Mouse (Mus musculus): Measurements from ENCODE around the gene Stk39. TPM values are rescaled to one million over a fixed set of nuclear protein-coding genes. Genes with fewer than 3 reads are reported as not detected.

Stk39 gene
- total RNA-seq, 4 experiments from 2014 or later, result 63.7 to 93.6 (median 79.1) TPM

DNA sequence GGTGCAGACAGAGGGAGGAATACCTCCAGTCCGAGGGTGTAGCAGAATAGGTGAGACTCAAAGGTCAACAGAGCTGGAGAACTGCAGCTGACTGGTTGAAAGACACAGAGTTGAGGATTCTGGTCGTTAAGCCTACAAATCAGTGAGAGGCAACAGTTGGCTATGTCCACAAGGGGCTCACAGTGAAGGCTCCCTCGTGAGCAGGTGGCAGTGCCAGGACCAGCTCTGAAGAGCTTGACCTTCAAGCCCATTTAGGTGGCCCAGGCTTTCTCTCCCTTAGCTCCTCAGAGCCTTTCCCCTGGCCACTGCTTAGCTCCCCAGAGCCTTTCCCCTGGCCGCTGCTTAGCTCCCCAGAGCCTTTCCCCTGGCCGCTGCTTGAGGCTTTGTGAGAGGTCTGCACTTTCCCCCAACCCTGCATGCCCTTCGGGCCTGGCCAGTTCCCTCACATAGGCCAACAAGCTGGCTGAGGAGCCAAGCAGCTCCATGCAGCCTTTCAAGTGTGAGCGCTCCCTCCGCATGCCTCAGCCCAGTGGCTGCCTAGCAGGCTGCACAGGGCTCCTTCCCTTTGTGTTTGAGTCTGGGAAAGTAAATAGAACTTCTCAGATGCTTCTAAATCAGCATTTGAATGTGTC is 125.3 kb downstream of the Stk39 start:
- DNase-seq (ENCODE audit: low spot score), result no peak

- DNase-seq (ENCODE audit: low spot score), result no peak
These were observed 126.8 kb downstream of the Stk39 start for GRCm38 (mm10) chr2:68345269-68345668.

- no peak for DNase-seq (ENCODE audit: low spot score)
These were observed 128.3 kb downstream of the Stk39 start for GRCm38 (mm10) chr2:68343751-68344150.

- no peak for DNase-seq (ENCODE audit: low spot score)
These were observed 129.9 kb downstream of the Stk39 start for GRCm38 (mm10) chr2:68342122-68342646.

DNA sequence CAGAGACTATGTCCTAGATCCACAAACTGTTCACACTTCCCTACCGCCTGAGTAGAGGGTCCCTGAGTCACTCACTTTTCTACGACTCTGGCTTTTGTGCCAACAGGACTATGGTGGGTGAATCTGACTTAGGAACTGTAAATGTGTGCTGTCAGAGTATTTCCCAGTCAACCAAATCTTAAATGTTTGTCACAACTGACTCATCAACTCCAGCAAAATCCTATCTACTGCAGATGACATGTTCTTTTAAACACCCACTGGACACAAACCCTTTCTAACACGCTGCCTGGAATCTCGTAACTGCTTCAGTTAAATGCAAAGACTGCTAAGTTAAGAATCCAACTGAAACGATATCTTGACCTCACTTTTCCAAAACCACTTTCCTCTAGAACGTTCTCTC is 135.2 kb downstream of the Stk39 start:
- DNase-seq (ENCODE audit: low spot score), result no peak

DNA sequence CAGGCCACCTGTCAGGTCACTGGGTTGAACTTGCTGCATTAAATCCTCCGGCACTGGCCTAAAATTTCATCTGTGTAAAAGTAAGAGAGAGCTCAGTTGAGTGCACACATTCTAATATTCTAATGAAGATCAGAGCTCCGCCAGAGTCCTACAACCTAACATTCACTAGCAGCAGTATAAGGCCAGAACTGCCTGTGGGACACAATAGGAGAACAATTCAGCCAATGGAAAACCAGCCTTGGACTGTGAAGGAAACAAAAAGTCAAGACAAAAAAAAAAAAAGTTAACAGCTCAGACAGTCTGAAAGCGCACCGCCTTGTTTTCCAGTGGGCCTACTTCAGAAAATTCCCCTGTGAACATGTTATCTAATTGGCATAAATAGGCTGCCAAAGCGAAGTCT is 137.1 kb downstream of the Stk39 start:
- DNase-seq (ENCODE audit: low spot score), result no peak

DNA sequence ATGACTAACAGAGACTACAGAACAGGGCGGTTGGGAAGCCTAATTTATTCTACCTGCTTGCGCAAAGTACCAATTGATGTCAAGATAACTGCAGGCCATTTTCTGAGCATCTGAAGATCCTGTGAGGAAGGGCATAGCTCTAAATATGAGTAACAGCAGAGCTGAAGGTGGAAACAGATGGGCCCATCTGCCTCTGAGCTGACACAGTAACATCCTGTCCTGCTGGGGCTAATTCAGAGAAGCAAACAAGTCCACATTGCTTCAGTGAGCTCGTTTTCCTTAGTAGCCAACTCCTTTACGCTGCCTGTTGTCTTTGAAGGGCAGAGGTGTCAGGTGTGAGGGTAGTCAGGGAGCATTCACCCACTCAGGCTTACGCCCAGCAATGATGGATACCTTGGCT is 146.8 kb downstream of the Stk39 start:
- DNase-seq (ENCODE audit: low spot score), result no peak

DNA sequence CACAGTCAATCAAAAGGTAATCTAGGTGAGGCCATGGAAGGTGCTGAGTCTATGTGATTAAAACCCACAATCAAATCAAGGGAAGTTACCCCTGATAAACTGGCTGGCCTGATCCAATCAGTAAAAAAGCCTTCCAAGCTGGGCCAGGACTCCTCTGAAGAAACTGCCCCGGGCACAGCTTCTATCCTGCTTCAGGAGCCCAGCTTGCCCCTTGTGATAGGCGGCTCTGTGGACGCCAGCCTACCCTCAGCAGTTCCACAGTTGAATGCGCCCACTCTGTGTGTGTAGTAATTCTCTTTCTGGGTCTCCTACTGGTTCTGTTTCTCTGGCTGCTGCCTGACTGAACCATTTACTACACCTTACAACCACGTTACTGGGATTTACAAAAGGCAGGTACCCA is 150.8 kb downstream of the Stk39 start:
- no peak for DNase-seq (ENCODE audit: low spot score)

GRCm38 (mm10) chr2:68320670-68321069 is 151.4 kb downstream of the Stk39 start:
- DNase-seq (ENCODE audit: low spot score), result peak; percentile 5

- DNase-seq (ENCODE audit: low spot score), result no peak
These were observed 153.6 kb downstream of the Stk39 start for GRCm38 (mm10) chr2:68318452-68318851.

DNA sequence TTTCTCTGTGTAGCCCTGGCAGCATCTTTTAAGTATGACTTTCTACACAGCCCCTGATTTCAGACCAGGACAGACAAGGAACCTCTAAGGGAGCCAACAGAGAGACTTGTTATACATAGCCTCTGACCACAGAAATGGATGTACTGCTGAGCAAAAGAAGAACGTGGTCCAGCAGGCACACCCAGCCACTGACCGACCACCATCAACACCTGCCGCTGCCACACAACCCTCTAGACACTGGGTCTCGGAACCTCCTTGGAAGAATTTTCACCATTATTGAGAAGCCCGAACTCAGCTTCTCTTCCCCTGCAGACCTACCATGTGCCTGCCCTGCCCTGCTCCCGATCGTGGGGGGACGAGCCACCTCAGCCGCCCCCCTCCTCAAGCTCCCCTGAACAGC is 154.2 kb downstream of the Stk39 start:
- no peak for DNase-seq (ENCODE audit: low spot score)

DNA sequence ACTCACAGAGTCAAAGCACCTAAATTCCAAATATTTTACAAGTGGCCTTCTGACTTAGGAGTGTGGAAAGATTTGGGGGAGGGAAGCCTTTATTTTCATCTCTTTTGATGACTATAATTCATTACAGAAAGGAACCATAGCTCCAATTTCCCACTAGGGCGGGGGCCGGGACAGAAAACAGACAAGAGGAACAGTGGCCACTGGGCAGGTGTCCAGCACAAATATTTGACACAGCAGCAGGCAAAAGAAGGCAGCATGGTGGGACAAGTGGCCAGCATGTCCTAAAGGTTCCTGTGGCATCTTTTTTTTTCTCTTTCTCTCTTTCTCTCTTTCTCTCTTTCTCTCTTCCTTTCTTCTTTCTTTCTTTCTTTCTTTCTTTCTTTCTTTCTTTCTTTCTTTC is 154.6 kb downstream of the Stk39 start:
- DNase-seq (ENCODE audit: low spot score), result peak; percentile 31

DNA sequence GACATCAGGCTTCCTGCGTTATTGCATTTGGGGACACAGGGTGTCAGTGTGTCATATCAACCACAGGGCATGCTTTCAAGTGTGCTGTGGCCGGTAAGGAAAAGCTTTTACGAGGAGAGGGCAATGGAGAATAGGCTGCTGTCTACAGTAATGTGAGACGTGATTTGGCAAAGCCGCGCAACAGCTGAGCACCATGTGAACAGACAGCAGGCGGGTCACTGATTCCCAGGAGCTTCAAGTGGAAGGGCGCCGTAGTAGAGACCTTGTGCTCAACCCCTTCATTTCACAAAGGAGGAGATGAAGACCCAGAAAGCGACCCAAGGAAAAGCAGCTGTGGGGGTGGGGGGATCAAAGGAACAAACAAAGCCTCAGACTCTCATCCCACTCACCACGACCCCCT is 156.8 kb downstream of the Stk39 start:
- DNase-seq (ENCODE audit: low spot score), result no peak

- no peak for DNase-seq (ENCODE audit: low spot score)
These were observed 161.9 kb downstream of the Stk39 start for GRCm38 (mm10) chr2:68310121-68310520.

GRCm38 (mm10) chr2:68306519-68306918 is 165.5 kb downstream of the Stk39 start:
- no peak for DNase-seq (ENCODE audit: low spot score)

- no peak for DNase-seq (ENCODE audit: low spot score)
These were observed 167.2 kb downstream of the Stk39 start for GRCm38 (mm10) chr2:68304771-68305460.

DNA sequence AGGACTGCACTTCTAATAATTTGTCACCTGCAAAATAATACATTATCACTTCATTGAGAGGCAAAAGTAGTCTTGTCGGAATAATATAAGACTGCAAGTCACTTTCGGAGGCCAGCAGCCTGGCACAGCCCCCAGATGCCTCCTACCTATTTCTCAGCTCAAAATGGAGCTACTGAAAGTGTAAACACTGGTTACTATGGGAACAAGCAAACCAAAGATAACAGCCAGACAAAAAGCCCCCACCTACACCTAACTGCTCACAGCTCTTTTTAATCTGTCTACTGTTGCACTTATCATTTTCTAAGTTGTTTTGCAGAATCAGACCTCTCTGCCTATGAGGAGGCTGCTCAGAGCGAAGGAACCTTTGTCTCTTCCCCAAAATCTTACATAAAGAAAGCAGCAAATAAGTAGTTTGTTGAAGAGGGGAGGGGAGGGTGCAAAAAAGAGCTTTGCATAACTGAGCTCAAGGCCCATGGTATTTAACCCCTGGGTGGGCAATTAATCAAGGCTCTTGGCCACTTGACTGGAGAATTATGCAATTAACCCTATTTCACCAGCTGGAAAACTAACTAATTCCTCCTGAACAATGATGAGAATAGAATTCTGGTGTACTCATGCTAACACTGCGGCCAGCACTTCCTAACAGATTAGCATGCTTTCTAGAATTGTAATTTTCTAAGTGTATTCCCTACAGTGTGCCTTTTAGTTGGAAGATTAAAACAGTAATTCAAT is 170.1 kb downstream of the Stk39 start:
- DNase-seq (ENCODE audit: low spot score), result no peak

- DNase-seq (ENCODE audit: low spot score), result no peak
These were observed 173.7 kb downstream of the Stk39 start for GRCm38 (mm10) chr2:68298356-68298755.

- DNase-seq (ENCODE audit: low spot score), result no peak
These were observed 174.1 kb downstream of the Stk39 start for GRCm38 (mm10) chr2:68297955-68298354.

DNA sequence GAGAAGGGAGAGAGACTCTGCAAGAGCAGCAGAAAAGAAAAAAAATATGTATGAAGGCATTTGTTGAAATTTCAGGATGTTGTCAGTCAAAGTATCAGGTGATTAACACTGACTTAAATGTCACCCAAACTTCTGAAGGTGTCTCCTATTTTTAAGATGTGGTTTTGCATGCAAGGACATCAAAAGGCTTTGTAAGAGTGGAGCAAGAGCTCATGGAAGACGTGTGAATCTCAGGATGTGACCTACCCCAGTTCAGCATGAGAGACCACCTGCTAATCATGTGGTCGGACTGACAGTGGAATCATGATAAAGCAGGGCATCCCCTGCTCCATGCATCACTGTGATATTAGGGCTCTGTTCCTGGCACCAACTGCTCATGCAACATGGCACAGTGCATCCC is 175.3 kb downstream of the Stk39 start:
- no peak for DNase-seq (ENCODE audit: low spot score)

- no peak for DNase-seq (ENCODE audit: low spot score)
These were observed 179.3 kb downstream of the Stk39 start for GRCm38 (mm10) chr2:68292539-68293320.

GRCm38 (mm10) chr2:68291895-68292294 is 180.2 kb downstream of the Stk39 start:
- no peak for DNase-seq (ENCODE audit: low spot score)
